Mouse (Mus musculus): ENCODE results near the gene Kcmf1.
"Not testable (repeated sequence)": the region's sequence is repeated elsewhere in the genome, so short reads cannot be mapped to it uniquely, and the experiment has no call there.

Gene Kcmf1

GRCm38 (mm10) chr6:72898244-72899200, 1.3 kb downstream of the Kcmf1 start:
- peak; percentile 74 for DNase-seq

- no peak for DNase-seq
Measured at GRCm38 (mm10) chr6:72895000-72895399, 4.8 kb downstream of the Kcmf1 start.

- no peak for DNase-seq
Measured at GRCm38 (mm10) chr6:72891238-72891637, 8.5 kb downstream of the Kcmf1 start.

GRCm38 (mm10) chr6:72888655-72889054, 11.1 kb downstream of the Kcmf1 start:
- DNase-seq, result no peak

GRCm38 (mm10) chr6:72885268-72885667, 14.5 kb downstream of the Kcmf1 start:
- no peak for DNase-seq

- no peak for DNase-seq
Measured at GRCm38 (mm10) chr6:72884767-72885166, 15.0 kb downstream of the Kcmf1 start.

- DNase-seq, result no peak
Measured at GRCm38 (mm10) chr6:72882661-72883458, 16.9 kb downstream of the Kcmf1 start.

GRCm38 (mm10) chr6:72882222-72882621, 17.6 kb downstream of the Kcmf1 start:
- DNase-seq, result no peak

GRCm38 (mm10) chr6:72881619-72881979, 18.2 kb downstream of the Kcmf1 start:
- no peak for DNase-seq

GRCm38 (mm10) chr6:72880913-72881618, 18.7 kb downstream of the Kcmf1 start:
- DNase-seq, result no peak

- no peak for DNase-seq
Measured at GRCm38 (mm10) chr6:72876629-72877028, 23.1 kb downstream of the Kcmf1 start.

GRCm38 (mm10) chr6:72873338-72873737, 26.4 kb downstream of the Kcmf1 start:
- DNase-seq, result peak; percentile 65

GRCm38 (mm10) chr6:72872276-72872675, 27.5 kb downstream of the Kcmf1 start:
- DNase-seq, result no peak

GRCm38 (mm10) chr6:72869601-72870000, 30.2 kb downstream of the Kcmf1 start:
- DNase-seq, result no peak

- DNase-seq, result no peak
Measured at GRCm38 (mm10) chr6:72868688-72869087, 31.1 kb downstream of the Kcmf1 start.

GRCm38 (mm10) chr6:72867746-72868145, 32.0 kb downstream of the Kcmf1 start:
- DNase-seq, result no peak

- DNase-seq, result no peak
Measured at GRCm38 (mm10) chr6:72866232-72866631, 33.5 kb downstream of the Kcmf1 start.

GRCm38 (mm10) chr6:72862686-72863085, 37.1 kb downstream of the Kcmf1 start:
- not testable (repeated sequence) for DNase-seq

GRCm38 (mm10) chr6:72854256-72854655, 45.5 kb downstream of the Kcmf1 start:
- no peak for DNase-seq

GRCm38 (mm10) chr6:72852180-72852579, 47.6 kb downstream of the Kcmf1 start:
- DNase-seq, result no peak

- no peak for DNase-seq
Measured at GRCm38 (mm10) chr6:72851633-72852032, 48.1 kb downstream of the Kcmf1 start.

GRCm38 (mm10) chr6:72841986-72842502, 57.7 kb downstream of the Kcmf1 start:
- DNase-seq, result no peak

Measured in kidney, adult 18-20 months (tissue).